Mouse (Mus musculus): ENCODE results near the gene Rac1.

Gene Rac1

GRCm38 (mm10) chr5:143491736-143492135, 36.1 kb downstream of the Rac1 start:
- DNase-seq (ENCODE audit: low spot score) = no peak

GRCm38 (mm10) chr5:143489749-143490342, 38.0 kb downstream of the Rac1 start:
- no peak for DNase-seq (ENCODE audit: low spot score)

- DNase-seq (ENCODE audit: low spot score) = no peak
Measured at GRCm38 (mm10) chr5:143487998-143488397, 39.8 kb downstream of the Rac1 start.

GRCm38 (mm10) chr5:143487193-143487592, 40.6 kb downstream of the Rac1 start:
- DNase-seq (ENCODE audit: low spot score) = no peak

- no peak for DNase-seq (ENCODE audit: low spot score)
Measured at GRCm38 (mm10) chr5:143484955-143485354, 42.9 kb downstream of the Rac1 start.

- no peak for DNase-seq (ENCODE audit: low spot score)
Measured at GRCm38 (mm10) chr5:143477901-143478300, 49.9 kb downstream of the Rac1 start.

- peak; percentile 35 for DNase-seq (ENCODE audit: low spot score)
Measured at GRCm38 (mm10) chr5:143476013-143476412, 51.8 kb downstream of the Rac1 start.

GRCm38 (mm10) chr5:143475153-143475844, 52.5 kb downstream of the Rac1 start:
- DNase-seq (ENCODE audit: low spot score) = peak; percentile 21

GRCm38 (mm10) chr5:143471953-143472618, 55.8 kb downstream of the Rac1 start:
- DNase-seq (ENCODE audit: low spot score) = no peak

GRCm38 (mm10) chr5:143471165-143471546, 56.7 kb downstream of the Rac1 start:
- DNase-seq (ENCODE audit: low spot score) = peak; percentile 17

GRCm38 (mm10) chr5:143470421-143471164, 57.2 kb downstream of the Rac1 start:
- peak; percentile 40 for DNase-seq (ENCODE audit: low spot score)

GRCm38 (mm10) chr5:143469628-143470027, 58.2 kb downstream of the Rac1 start:
- DNase-seq (ENCODE audit: low spot score) = peak; percentile 30

- DNase-seq (ENCODE audit: low spot score) = peak; percentile 23
Measured at GRCm38 (mm10) chr5:143467931-143468330, 59.9 kb downstream of the Rac1 start.

GRCm38 (mm10) chr5:143466891-143467669, 60.8 kb downstream of the Rac1 start:
- peak; percentile 30 for DNase-seq (ENCODE audit: low spot score)

- DNase-seq (ENCODE audit: low spot score) = peak; percentile 33
Measured at GRCm38 (mm10) chr5:143465156-143466085, 62.4 kb downstream of the Rac1 start.

- no peak for DNase-seq (ENCODE audit: low spot score)
Measured at GRCm38 (mm10) chr5:143464757-143465118, 63.1 kb downstream of the Rac1 start.

- peak; percentile 90 for DNase-seq (ENCODE audit: low spot score)
Measured at GRCm38 (mm10) chr5:143464100-143464756, 63.6 kb downstream of the Rac1 start, which contains the start of gene Daglb. Gene Daglb (plus strand): TSS chr5:143464584.

- peak; percentile 27 for DNase-seq (ENCODE audit: low spot score)
Measured at GRCm38 (mm10) chr5:143463671-143464070, 64.2 kb downstream of the Rac1 start.
